Mouse (Mus musculus) hindbrain, embryonic 11.5 days (tissue): Measurements from ENCODE around the gene 4930451I11Rik. TPM values are rescaled to one million over a fixed set of nuclear protein-coding genes. Genes with fewer than 3 reads are reported as not detected.

Experiments
- ATAC-seq: fragments of 200-750 bp; cut with Nextera tagmentation; 2 replicates; pipeline ENCODE4 v1.8.0; 2017; ENCODE audit warnings: mild to moderate bottlenecking, moderate TSS enrichment, moderate library complexity; ENCODE audit not compliant: low FRiP score
- DNase-seq: peaks from one replicate; pipeline ENCODE4 v3.0.0-alpha.2; 2015; ENCODE audit warnings: low spot score
- H3K27ac ChIP-seq: fragments of 300-500 bp; sonication (generic); 2 replicates; pipeline ENCODE4 v1.5.1; 2014; ENCODE audit warnings: mild to moderate bottlenecking, low read depth, low read length
- H3K27me3 ChIP-seq: fragments of 300-500 bp; sonication (generic); 2 replicates; pipeline ENCODE4 v1.6.1; 2014; ENCODE audit warnings: mild to moderate bottlenecking, low read length, moderate library complexity, mixed read lengths; ENCODE audit not compliant: control insufficient read depth, insufficient read depth
- H3K36me3 ChIP-seq: fragments of 300-500 bp; sonication (generic); 2 replicates; pipeline ENCODE4 v1.6.1; 2014; ENCODE audit warnings: mild to moderate bottlenecking, low read length, moderate library complexity, mixed read lengths; ENCODE audit not compliant: control insufficient read depth, insufficient read depth
- H3K4me1 ChIP-seq: fragments of 300-500 bp; sonication (generic); replicated peaks from 2 replicates; pipeline ENCODE4 v1.6.1; 2014; ENCODE audit warnings: low read length, mixed read lengths; ENCODE audit not compliant: control insufficient read depth, insufficient read depth
- H3K4me2 ChIP-seq: fragments of 300-500 bp; sonication (generic); replicated peaks from 2 replicates; pipeline ENCODE4 v1.6.1; 2014; ENCODE audit warnings: mild to moderate bottlenecking, low read depth, low read length
- H3K4me3 ChIP-seq: fragments of 300-500 bp; sonication (generic); 2 replicates; pipeline ENCODE4 v1.5.1; 2014; ENCODE audit warnings: low read depth, low read length
- H3K9ac ChIP-seq: fragments of 300-500 bp; sonication (generic); 2 replicates; pipeline ENCODE4 v1.6.1; 2014; ENCODE audit warnings: low read depth, low read length
- H3K9me3 ChIP-seq: fragments of 300-500 bp; sonication (generic); 2 replicates; pipeline ENCODE4 v1.6.1; 2016; ENCODE audit warnings: low read length; ENCODE audit not compliant: control insufficient read depth
- WGBS: fragments of 180-500 bp; shearing (Covaris S2); extraction: QIAGEN DNeasy Blood & Tissue Kit; methylation state at CpG from one replicate; pipeline ENCODE4 v1.1.7; 2014; 5-methylcytosine and 5-hydroxymethylcytosine counted together
- polyA plus RNA-seq: library from polyadenylated mRNA; unstranded; fragments of >200 nt; fragmentation: Nextera tagmentation; extraction: Ambion mirVana; gene quantifications from 2 replicates; pipeline ENCODE4 v1.2.1, GENCODE M21; 2014

4930451I11Rik gene
- polyA plus RNA-seq, 1 experiment from 2014 or later = not detected

DNA sequence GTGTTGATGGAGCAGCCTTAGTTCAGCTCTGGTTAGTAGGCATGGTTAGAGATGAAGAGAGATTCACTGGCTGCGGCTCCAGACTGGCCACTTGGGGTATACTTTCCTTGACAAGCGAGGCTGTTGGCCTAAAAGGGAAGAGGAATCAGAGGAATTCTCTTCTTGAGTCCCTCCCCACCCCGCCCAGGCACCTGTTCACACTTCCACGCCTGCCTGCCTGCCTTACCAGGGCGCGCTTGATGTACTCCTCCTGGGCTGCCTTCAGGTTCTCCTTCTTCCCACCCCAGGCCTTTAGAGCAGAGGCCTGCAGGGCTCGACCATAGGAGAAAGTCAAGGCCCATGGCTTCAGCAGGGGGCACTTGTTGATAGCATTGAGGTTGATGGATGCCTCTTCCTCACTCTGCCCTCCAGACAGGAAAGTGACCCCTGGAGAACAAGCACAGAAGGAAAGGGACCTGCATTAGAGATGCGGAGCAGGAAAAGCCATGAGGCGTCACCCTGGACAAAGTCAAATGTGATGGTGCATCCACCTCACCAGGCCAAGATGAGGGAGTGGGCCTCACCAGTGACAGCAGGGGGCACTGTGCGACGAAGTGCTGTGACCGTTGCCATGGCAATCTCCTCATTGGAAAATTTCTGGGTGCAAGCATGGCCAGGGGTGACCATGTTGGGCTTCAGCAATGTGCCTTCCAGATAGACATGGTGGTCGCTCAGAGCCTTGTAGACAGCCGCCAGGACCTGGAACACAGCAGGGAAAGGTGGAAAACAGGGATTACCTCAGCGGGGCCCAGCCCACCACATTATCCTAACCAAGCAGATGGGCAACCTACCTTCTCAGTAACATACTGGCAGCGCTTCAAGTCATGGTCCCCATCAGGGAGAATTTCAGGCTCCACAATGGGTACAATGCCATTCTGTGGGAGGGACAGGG, 35.8 kb downstream of the 4930451I11Rik start:
- H3K9ac ChIP-seq = no peak overlapping the region
- 0 out of 2 replicates have a peak, but pooled peaks cover 3% of the 10 kb centered on the region for H3K36me3 ChIP-seq
- no peak for ATAC-seq
- DNase-seq = no peak
- H3K27ac ChIP-seq = no peak overlapping the region
- no peak overlapping the region for H3K4me2 ChIP-seq
- H3K27me3 ChIP-seq = no peaks in the 10 kb centered on the region
- no peak overlapping the region for H3K4me3 ChIP-seq
- no peaks in the 10 kb centered on the region for H3K9me3 ChIP-seq
- 78% methylated on average over 16 of the region's 16 CpGs for WGBS
- peaks cover 7% of the 10 kb centered on the region for H3K4me1 ChIP-seq

DNA sequence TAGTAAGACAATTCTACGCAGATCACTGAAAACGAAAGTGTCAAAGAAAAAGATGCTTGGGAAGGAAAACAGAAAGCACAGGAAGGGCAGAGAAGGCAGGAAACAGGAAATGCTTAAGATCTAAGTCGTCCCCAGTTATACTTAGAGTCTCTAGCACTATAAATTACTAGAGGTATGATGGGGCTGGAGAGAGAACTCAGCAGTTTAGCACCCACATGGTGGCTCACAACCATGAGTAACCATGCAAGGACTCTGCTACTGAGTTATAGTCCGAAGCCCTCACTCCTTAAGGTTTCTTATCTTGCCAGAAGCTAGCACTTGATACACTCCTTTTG, 37.2 kb downstream of the 4930451I11Rik start:
- no peak overlapping the region for H3K27ac ChIP-seq
- peaks cover 7% of the 10 kb centered on the region; the same call in 1 of the 2 replicates for H3K36me3 ChIP-seq
- no peak for ATAC-seq
- DNase-seq = no peak
- no peak overlapping the region for H3K9ac ChIP-seq
- H3K9me3 ChIP-seq = no peaks in the 10 kb centered on the region
- WGBS = 81% methylated on average over 4 of the region's 4 CpGs
- no peak overlapping the region for H3K4me3 ChIP-seq
- no peaks in the 10 kb centered on the region for H3K27me3 ChIP-seq
- no peak overlapping the region for H3K4me2 ChIP-seq
- H3K4me1 ChIP-seq = peaks cover 7% of the 10 kb centered on the region

DNA sequence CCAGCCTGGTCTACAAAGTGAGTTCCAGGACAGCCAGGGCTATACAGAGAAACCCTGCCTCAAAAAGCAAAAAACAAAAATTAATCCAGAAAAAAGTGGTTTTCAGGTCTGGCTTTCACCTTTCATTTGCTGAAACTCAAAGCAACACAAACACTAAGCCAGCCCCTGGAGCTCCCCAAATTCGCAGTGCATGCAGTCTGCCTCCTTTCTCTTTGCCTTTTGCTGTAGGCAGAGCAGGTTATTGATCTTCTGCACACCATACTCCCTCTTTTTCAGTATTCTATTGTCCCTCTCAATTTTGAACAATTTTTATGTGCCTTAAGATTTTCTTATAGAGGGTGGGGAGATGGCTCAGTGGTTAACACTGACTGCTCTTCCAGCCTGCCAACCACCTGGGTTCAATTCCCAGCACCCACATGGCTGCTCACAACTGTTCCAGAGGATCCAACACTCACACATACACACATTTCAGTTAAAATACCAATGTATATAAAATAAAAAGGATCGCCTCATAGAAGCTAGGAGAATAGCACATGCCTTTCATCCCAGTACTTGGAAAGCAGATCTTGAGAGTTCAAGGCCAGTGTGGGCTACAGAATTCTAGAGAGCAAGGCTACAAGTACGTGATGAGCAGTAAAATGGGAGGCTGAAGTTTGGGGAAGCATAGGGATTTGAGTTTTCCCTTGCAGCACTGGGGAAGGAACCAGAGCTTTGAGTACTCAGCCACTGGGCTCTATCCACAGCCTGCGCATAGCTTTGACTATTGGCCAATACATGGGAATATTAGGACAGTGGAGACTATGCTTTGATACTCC, 37.8 kb downstream of the 4930451I11Rik start:
- Histone ChIP-seq H3K36me3 (peaks cover 7% of the 10 kb centered on the region; the same call in 1 of the 2 replicates), H3K4me3 (no peak overlapping the region)

DNA sequence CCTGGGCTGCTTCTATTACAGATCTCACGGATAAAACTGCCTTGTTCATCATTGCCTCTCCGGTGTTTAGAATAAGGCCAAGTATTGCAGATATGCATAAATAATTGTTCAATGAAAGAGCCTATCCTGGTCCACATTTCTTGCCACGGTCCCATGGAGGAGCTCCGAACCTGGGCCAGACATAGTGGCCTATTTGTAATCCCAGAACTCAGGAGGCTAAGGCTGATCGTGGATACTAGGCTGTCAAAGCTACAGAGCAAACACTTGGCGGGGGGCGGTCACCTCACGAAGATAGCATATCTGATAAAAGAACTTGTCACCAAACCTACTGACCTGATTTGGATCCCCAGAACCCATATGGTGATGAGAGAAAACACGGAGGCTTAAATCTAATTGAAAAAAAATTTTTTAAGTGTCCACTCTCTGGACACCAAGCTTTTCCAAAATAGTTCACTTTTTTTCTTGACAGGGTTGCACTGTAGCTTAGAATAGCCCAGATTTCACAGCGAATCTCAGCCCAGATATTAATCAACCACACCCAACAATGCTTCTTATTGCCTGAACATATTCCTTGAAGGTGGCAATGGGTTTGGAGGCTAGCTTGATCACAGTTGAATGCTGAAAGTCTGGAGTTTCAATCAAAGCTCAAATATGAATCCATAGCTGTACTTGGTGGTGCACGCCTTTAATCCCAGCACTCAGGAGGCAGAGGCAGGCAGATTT, 38.6 kb downstream of the 4930451I11Rik start:
- 32% methylated on average over 11 of the region's 11 CpGs for WGBS
- Histone ChIP-seq H3K36me3 (peaks cover 8% of the 10 kb centered on the region; the same call in 1 of the 2 replicates), H3K9me3 (no peaks in the 10 kb centered on the region), H3K4me3 (peak overlapping the region; percentile 96), H3K27me3 (no peaks in the 10 kb centered on the region), H3K4me2 (peak overlapping the region; percentile 52), H3K9ac (peak overlapping the region; percentile 50; the same call in 1 of the 2 replicates), H3K4me1 (peaks cover 7% of the 10 kb centered on the region), H3K27ac (peak overlapping the region; percentile 96)
- peak; percentile 30 for ATAC-seq
- no peak for DNase-seq

More for the DNA sequence above, 37.8 kb downstream of the 4930451I11Rik start:
- H3K27ac ChIP-seq = no peak overlapping the region; the same call in 1 of the 2 replicates
- H3K9ac ChIP-seq = no peak overlapping the region
- H3K4me2 ChIP-seq = no peak overlapping the region
- H3K27me3 ChIP-seq = no peaks in the 10 kb centered on the region
- peaks cover 7% of the 10 kb centered on the region for H3K4me1 ChIP-seq
- DNase-seq (no peak), ATAC-seq (no peak)
- WGBS = 69% methylated on average over 4 of the region's 4 CpGs
- no peaks in the 10 kb centered on the region for H3K9me3 ChIP-seq

DNA sequence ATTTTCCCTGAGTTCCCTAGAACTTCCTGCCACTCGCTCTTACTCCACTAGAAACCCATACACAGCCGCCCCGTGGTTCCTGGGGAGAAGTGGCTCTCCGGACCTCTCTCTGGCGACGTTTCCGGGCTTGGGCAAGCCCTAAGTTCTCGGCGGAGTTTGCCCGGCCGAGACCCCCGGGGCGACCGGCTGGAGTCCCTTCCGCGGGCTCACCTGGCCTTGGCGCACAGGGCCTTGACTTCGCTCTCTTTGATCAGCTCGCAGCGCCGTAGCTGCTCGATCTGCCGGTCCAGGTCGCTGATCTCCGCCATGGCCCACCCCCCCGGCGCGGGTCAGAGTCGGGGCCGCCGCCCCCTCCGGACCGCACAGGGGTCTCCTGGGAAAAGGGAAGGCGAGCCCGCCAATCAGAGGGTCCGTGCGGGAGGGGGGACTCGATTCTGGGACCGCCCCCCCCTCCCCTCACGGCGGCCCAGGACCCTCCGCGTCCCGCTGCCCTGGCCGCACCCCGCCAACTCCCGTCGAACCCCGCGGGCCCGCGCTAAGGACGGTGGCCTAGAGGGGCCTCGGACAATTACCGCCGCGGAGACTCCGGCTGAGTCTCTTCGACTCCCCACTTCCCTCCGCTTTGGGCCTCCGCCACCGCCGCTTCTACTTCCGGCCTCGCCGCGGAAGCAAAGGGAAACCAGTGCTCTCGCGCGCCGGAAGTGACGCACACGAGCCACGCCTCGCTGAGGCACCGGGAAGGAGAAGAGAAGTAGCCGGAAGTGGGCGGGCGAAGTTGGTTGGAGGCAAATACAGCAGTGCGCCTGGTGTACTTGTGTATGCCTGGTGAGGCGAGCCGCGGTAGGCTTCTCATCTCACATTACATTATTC, 39.4 kb downstream of the 4930451I11Rik start, which contains the start of gene Ppp4c:
Ppp4c (minus strand) TSS at position 646 of the 870 bp plus-strand sequence.
- Histone ChIP-seq H3K36me3 (peaks cover 11% of the 10 kb centered on the region; the same call in 1 of the 2 replicates), H3K9me3 (no peaks in the 10 kb centered on the region), H3K4me3 (peak within 1 kb of the TSS; percentile 96), H3K27ac (peak within 1 kb of the TSS; percentile 96), H3K27me3 (no peaks in the 10 kb centered on the region), H3K4me2 (peak within 1 kb of the TSS; percentile 80), H3K9ac (peak within 1 kb of the TSS; percentile 97), H3K4me1 (peaks cover 7% of the 10 kb centered on the region)
- under 1% methylated on average over 68 of the region's 83 CpGs for WGBS
- peak; percentile 89 for ATAC-seq
- peak; percentile 99 for DNase-seq

DNA sequence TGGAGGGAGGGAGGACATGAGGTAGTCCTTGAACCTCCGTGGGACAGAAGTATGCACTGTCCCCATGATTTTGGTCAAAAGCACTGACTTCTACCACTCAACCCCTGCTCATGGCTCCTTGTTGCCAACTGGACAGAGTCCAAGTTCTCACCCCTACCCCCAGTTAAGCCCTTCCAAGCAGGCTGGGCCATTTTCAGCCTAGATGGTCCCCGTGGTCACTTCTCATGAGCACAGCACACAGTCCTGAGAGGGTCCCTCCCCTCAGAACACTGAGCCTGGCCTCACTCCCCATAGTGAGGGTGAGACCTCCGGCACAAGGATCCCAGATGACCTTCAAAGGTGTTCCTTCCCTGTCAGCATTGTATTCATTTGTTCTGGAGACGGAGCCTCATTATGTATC, 42.3 kb downstream of the 4930451I11Rik start:
- no peak for DNase-seq
- H3K27ac ChIP-seq = no peak overlapping the region
- H3K36me3 ChIP-seq = peaks cover 15% of the 10 kb centered on the region; the same call in 1 of the 2 replicates

DNA sequence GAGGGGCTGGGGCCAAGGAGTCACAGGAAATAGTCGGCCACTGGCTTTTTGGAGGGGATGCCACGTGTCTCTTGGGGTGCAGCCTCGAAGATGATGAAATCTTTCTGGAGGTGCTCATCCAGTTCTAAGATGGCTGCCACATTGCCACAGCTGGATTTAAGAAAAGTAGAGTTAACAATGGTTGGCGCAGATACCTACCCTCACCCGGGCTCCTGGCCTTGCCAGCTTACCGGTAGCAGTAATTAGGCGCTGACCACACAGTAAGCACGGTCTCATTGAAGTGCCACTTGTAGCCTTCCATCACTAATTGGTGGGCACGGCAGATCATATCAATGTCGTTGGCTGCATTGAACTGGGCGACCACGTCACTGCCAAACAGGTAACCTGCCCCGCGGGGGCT, 45.3 kb downstream of the 4930451I11Rik start:
- Histone ChIP-seq H3K4me3 (no peak overlapping the region), H3K4me1 (peaks cover 5% of the 10 kb centered on the region), H3K9me3 (no peaks in the 10 kb centered on the region), H3K27me3 (no peaks in the 10 kb centered on the region), H3K36me3 (peaks cover 15% of the 10 kb centered on the region; the same call in 1 of the 2 replicates), H3K9ac (no peak overlapping the region), H3K4me2 (no peak overlapping the region), H3K27ac (no peak overlapping the region)
- 92% methylated on average over 14 of the region's 14 CpGs for WGBS
- ATAC-seq = no peak
- DNase-seq = no peak

More for the DNA sequence above, 42.3 kb downstream of the 4930451I11Rik start:
- Histone ChIP-seq H3K27me3 (no peaks in the 10 kb centered on the region), H3K4me2 (no peak overlapping the region), H3K9ac (no peak overlapping the region), H3K4me3 (no peak overlapping the region), H3K4me1 (peaks cover 5% of the 10 kb centered on the region), H3K9me3 (no peaks in the 10 kb centered on the region)
- ATAC-seq = no peak
- 90% methylated on average over 4 of the region's 4 CpGs for WGBS
